Mouse (Mus musculus): ENCODE measurements around the gene Gpbp1l1.

DNA sequence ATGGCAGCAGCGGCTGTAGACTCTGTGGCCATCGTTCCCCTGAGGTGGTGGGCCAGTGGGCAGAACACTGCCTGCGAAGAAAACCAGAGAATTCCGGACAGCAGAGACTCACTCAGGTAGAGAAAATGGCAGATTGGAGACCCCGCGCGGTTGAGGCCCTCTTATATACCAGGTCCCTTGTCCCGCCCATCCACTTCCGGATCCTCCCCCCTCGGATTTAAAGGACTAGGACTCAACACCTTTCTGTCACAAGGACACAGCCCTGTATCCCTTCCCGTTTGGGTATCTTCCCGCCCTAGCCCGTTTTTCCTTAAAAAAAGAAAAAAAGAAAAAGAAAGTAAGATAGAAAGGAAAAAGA, 69.9 kb downstream of the Gpbp1l1 start:
- TF ChIP-seq CTCF (IDR thresholded peaks at IDR 0.05; ENCODE audit: low read depth): no peak
- no peak for TF ChIP-seq EP300 (IDR thresholded peaks at IDR 0.05; ENCODE audit: low read depth)
